Mouse (Mus musculus) neural tube, embryonic 11.5 days (tissue): ENCODE measurements around the gene RPS10-NUDT3. TPM values are rescaled to one million over a fixed set of nuclear protein-coding genes. Genes with fewer than 3 reads are reported as not detected.
A peak's percentile ranks its signal among the peaks of the same experiment; 100 is the strongest.

Experiments used
- ATAC-seq: fragments of 200-750 bp; cut with Nextera tagmentation; 2 replicates; pipeline ENCODE4 v1.8.0; 2017; ENCODE audit warnings: moderate number of reproducible peaks, mild to moderate bottlenecking, moderate TSS enrichment, moderate library complexity; ENCODE audit not compliant: insufficient read depth, low FRiP score, low TSS enrichment
- DNase-seq: peaks from one replicate; pipeline ENCODE4 v3.0.0-alpha.2; 2015; ENCODE audit warnings: low spot score
- H3K27ac ChIP-seq: fragments of 300-500 bp; sonication (generic); 2 replicates; pipeline ENCODE4 v1.5.1; 2014; ENCODE audit warnings: low read depth, mild to moderate bottlenecking, low read length
- H3K27me3 ChIP-seq: fragments of 300-500 bp; sonication (generic); 2 replicates; pipeline ENCODE4 v1.6.1; 2014; ENCODE audit warnings: mild to moderate bottlenecking, low read length, mixed read lengths; ENCODE audit not compliant: control insufficient read depth, insufficient read depth
- H3K36me3 ChIP-seq: fragments of 300-500 bp; sonication (generic); 2 replicates; pipeline ENCODE4 v1.6.1; 2014; ENCODE audit warnings: mild to moderate bottlenecking, low read length, moderate library complexity, mixed read lengths; ENCODE audit not compliant: control insufficient read depth, insufficient read depth
- H3K4me1 ChIP-seq: fragments of 300-500 bp; sonication (generic); 2 replicates; pipeline ENCODE4 v1.6.1; 2014; ENCODE audit warnings: low read length, mixed read lengths; ENCODE audit not compliant: control insufficient read depth, insufficient read depth
- H3K4me2 ChIP-seq: fragments of 300-500 bp; sonication (generic); 2 replicates; pipeline ENCODE4 v1.6.1; 2014; ENCODE audit warnings: low read depth, mild to moderate bottlenecking, moderate library complexity
- H3K4me3 ChIP-seq: fragments of 300-500 bp; sonication (generic); 2 replicates; pipeline ENCODE4 v1.5.1; 2014; ENCODE audit warnings: low read depth, low read length
- H3K9ac ChIP-seq: fragments of 300-500 bp; sonication (generic); 2 replicates; pipeline ENCODE4 v1.6.1; 2014; ENCODE audit warnings: mild to moderate bottlenecking, low read length
- H3K9me3 ChIP-seq: fragments of 300-500 bp; sonication (generic); 2 replicates; pipeline ENCODE4 v1.6.1; 2016; ENCODE audit warnings: low read length; ENCODE audit not compliant: control insufficient read depth
- WGBS: fragments of 180-500 bp; shearing (Covaris S2); extraction: QIAGEN DNeasy Blood & Tissue Kit; methylation state at CpG from one replicate; pipeline ENCODE4 v1.1.7; 2014; 5-methylcytosine and 5-hydroxymethylcytosine counted together
- polyA plus RNA-seq: library from polyadenylated mRNA; unstranded; fragments of >200 nt; fragmentation: Nextera tagmentation; extraction: Ambion mirVana; gene quantifications from 2 replicates; pipeline ENCODE4 v1.2.1, GENCODE M21; 2014

RPS10-NUDT3 gene
- polyA plus RNA-seq, 1 experiment from 2014 or later, result not detected

GRCm38 (mm10) chr17:27565163-27565941 lies 69.7 kb downstream of the RPS10-NUDT3 start, which contains the start of gene AI413582:
Gene AI413582, minus strand, starts transcription at chr17:27565756.
- Histone ChIP-seq H3K27ac (peak within 1 kb of the TSS; percentile 11; the same call in 1 of the 2 replicates), H3K36me3 (0 out of 2 replicates have a peak, but pooled peaks cover 2% of the 10 kb centered on the region), H3K4me3 (peak within 1 kb of the TSS; percentile 40), H3K27me3 (no peaks in the 10 kb centered on the region), H3K4me2 (peak within 1 kb of the TSS; percentile 59), H3K9me3 (no peaks in the 10 kb centered on the region), H3K9ac (peak within 1 kb of the TSS; percentile 69), H3K4me1 (peaks cover 16% of the 10 kb centered on the region)
- peak; percentile 89 for ATAC-seq
- peak; percentile 96 for DNase-seq
- under 1% methylated on average over 58 of the region's 58 CpGs for WGBS

GRCm38 (mm10) chr17:27564391-27565162 lies 70.4 kb downstream of the RPS10-NUDT3 start:
- WGBS, result 12% methylated on average over 20 of the region's 20 CpGs
- H3K4me2 ChIP-seq, result peak overlapping the region; percentile 59
- 0 out of 2 replicates have a peak, but pooled peaks cover 2% of the 10 kb centered on the region for H3K36me3 ChIP-seq
- H3K27ac ChIP-seq, result no peak overlapping the region; the same call in 1 of the 2 replicates
- ATAC-seq, result no peak
- H3K27me3 ChIP-seq, result no peaks in the 10 kb centered on the region
- no peaks in the 10 kb centered on the region for H3K9me3 ChIP-seq
- peak overlapping the region; percentile 40 for H3K4me3 ChIP-seq
- DNase-seq, result no peak
- peaks cover 19% of the 10 kb centered on the region for H3K4me1 ChIP-seq
- H3K9ac ChIP-seq, result peak overlapping the region; percentile 30

- no peaks in the 10 kb centered on the region for H3K9me3 ChIP-seq
- H3K36me3 ChIP-seq, result 0 out of 2 replicates have a peak, but pooled peaks cover 2% of the 10 kb centered on the region
- no peak overlapping the region for H3K4me3 ChIP-seq
- no peak overlapping the region for H3K4me2 ChIP-seq
- DNase-seq, result no peak
- no peak overlapping the region for H3K9ac ChIP-seq
- no peaks in the 10 kb centered on the region for H3K27me3 ChIP-seq
- H3K4me1 ChIP-seq, result peaks cover 26% of the 10 kb centered on the region
- H3K27ac ChIP-seq, result no peak overlapping the region
- ATAC-seq, result no peak
- 45% methylated on average over 7 of the region's 7 CpGs for WGBS
Observed at GRCm38 (mm10) chr17:27563771-27564244, 71.2 kb downstream of the RPS10-NUDT3 start.

GRCm38 (mm10) chr17:27561809-27562526 lies 73.1 kb downstream of the RPS10-NUDT3 start:
- ATAC-seq (no peak), DNase-seq (no peak)
- H3K4me3 ChIP-seq, result no peak overlapping the region; the same call in 1 of the 2 replicates
- H3K9ac ChIP-seq, result no peak overlapping the region
- peaks cover 37% of the 10 kb centered on the region for H3K4me1 ChIP-seq
- no peaks in the 10 kb centered on the region for H3K9me3 ChIP-seq
- 0 out of 2 replicates have a peak overlapping the region, but pooled peaks have one; percentile 27 for H3K27ac ChIP-seq
- 0 out of 2 replicates have a peak, but pooled peaks cover 2% of the 10 kb centered on the region for H3K36me3 ChIP-seq
- 68% methylated on average over 9 of the region's 11 CpGs for WGBS
- H3K4me2 ChIP-seq, result no peak overlapping the region
- no peaks in the 10 kb centered on the region for H3K27me3 ChIP-seq

GRCm38 (mm10) chr17:27560926-27561480 lies 74.0 kb downstream of the RPS10-NUDT3 start:
- 0 out of 2 replicates have a peak, but pooled peaks cover 2% of the 10 kb centered on the region for H3K36me3 ChIP-seq
- no peaks in the 10 kb centered on the region for H3K27me3 ChIP-seq
- H3K4me1 ChIP-seq, result peaks cover 32% of the 10 kb centered on the region
- 89% methylated on average over 13 of the region's 13 CpGs for WGBS
- no peak overlapping the region for H3K9ac ChIP-seq
- H3K9me3 ChIP-seq, result no peaks in the 10 kb centered on the region
- DNase-seq (no peak), ATAC-seq (no peak)
- H3K27ac ChIP-seq, result no peak overlapping the region
- H3K4me3 ChIP-seq, result no peak overlapping the region
- no peak overlapping the region for H3K4me2 ChIP-seq

GRCm38 (mm10) chr17:27559596-27559995 lies 75.4 kb downstream of the RPS10-NUDT3 start:
- Histone ChIP-seq H3K9me3 (no peaks in the 10 kb centered on the region), H3K36me3 (0 out of 2 replicates have a peak, but pooled peaks cover 2% of the 10 kb centered on the region), H3K4me1 (peaks cover 37% of the 10 kb centered on the region), H3K9ac (no peak overlapping the region), H3K27me3 (no peaks in the 10 kb centered on the region), H3K4me2 (no peak overlapping the region), H3K4me3 (no peak overlapping the region), H3K27ac (no peak overlapping the region)
- DNase-seq (no peak), ATAC-seq (no peak)
- WGBS, result 66% methylated on average over 12 of the region's 12 CpGs

- peak overlapping the region; percentile 91 for H3K4me2 ChIP-seq
- peak overlapping the region; percentile 97 for H3K4me3 ChIP-seq
- ATAC-seq, result no peak
- WGBS, result 16% methylated on average over 5 of the region's 5 CpGs
- H3K36me3 ChIP-seq, result 0 out of 2 replicates have a peak, but pooled peaks cover 2% of the 10 kb centered on the region
- no peak overlapping the region for H3K27ac ChIP-seq
- H3K4me1 ChIP-seq, result peaks cover 33% of the 10 kb centered on the region
- H3K27me3 ChIP-seq, result no peaks in the 10 kb centered on the region
- peak overlapping the region; percentile 32 for H3K9ac ChIP-seq
- DNase-seq, result no peak
- no peaks in the 10 kb centered on the region for H3K9me3 ChIP-seq
Observed at GRCm38 (mm10) chr17:27558845-27559244, 76.2 kb downstream of the RPS10-NUDT3 start.
